Comparison of ENCODE assay signal across 13 mouse cellular contexts in the genomic region with DNA sequence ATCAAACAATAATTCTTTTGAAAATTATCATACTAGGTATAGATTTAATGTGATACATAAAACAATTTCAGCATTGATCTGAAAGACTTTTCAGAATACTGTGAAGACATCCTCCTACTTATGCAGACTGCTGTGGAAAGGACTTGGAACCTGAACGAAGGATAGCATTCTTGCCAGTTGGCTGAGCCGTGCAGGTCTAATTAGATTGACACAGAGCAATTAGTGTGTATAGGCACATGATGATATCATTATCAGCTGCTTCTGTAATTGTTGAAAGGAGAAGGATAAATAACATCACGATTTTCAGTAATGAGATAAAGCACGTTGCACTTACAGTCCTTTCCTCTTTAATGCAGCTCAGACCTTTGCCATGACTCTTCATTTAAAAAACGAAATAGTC.
"Had no signal": no experiment of that assay in that cellular context is flagged by ENCODE, and none has a peak within 500 bp of the region (broad histone marks: within the 10 kb centered on the region; RNA-seq: fewer than 3 reads in every experiment).

No protein-coding gene starts in this region.

- H3K4me1 ChIP-seq: limb, embryonic 12.5 days; liver, embryonic 13.5 days; lung, embryonic 15.5 days; neural tube, embryonic 15.5 days; stomach, embryonic 15.5 days had no signal

- H3K4me2 ChIP-seq: limb, embryonic 12.5 days; liver, embryonic 13.5 days; lung, embryonic 15.5 days; neural tube, embryonic 15.5 days; stomach, embryonic 15.5 days had no signal

- ATAC-seq: liver, postnatal 0 days had no signal

- H3K4me3 ChIP-seq: layer of hippocampus, adult 2 months; limb, embryonic 12.5 days; liver, embryonic 13.5 days; lung, embryonic 15.5 days; neural tube, embryonic 15.5 days; stomach, embryonic 15.5 days had no signal

- H3K9me3 ChIP-seq: limb, embryonic 12.5 days; liver, embryonic 13.5 days; lung, embryonic 15.5 days; neural tube, embryonic 15.5 days; stomach, embryonic 15.5 days had no signal

- H3K27me3 ChIP-seq: limb, embryonic 12.5 days; liver, embryonic 13.5 days; lung, embryonic 15.5 days; neural tube, embryonic 15.5 days; stomach, embryonic 15.5 days had no signal

- H3K36me3 ChIP-seq: limb, embryonic 12.5 days; liver, embryonic 13.5 days; lung, embryonic 15.5 days; neural tube, embryonic 15.5 days; stomach, embryonic 15.5 days had no signal

- H3K27ac ChIP-seq: kidney, postnatal 0 days; layer of hippocampus, adult 2 months; limb, embryonic 12.5 days; liver, embryonic 13.5 days; lung, embryonic 15.5 days; neural tube, embryonic 15.5 days; stomach, embryonic 15.5 days had no signal

- DNase-seq: liver; liver, embryonic 13.5 days; liver, postnatal 0 days; midbrain, embryonic 14.5 days; right cerebral cortex, postnatal 14 days; thymus, adult 2 months; thymus, postnatal 36 days had no signal

- H3K9ac ChIP-seq: limb, embryonic 12.5 days; liver, embryonic 13.5 days; liver, postnatal 0 days; lung, embryonic 15.5 days; neural tube, embryonic 15.5 days; stomach, embryonic 15.5 days had no signal
